Mouse (Mus musculus) lung, adult 2 months (tissue): Measurements from ENCODE around the gene Cnbd2.

Source experiments
- CTCF ChIP-seq: fragments of 200-500 bp; IDR thresholded peaks from 2 replicates; pipeline ENCODE4 v1.5.1; 2011; ENCODE audit warnings: mild to moderate bottlenecking, low read length, control low read depth; ENCODE audit not compliant: insufficient read depth
- POLR2A ChIP-seq: fragments of 200-500 bp; IDR thresholded peaks from 2 replicates; pipeline ENCODE4 v1.6.1; 2011; ENCODE audit warnings: low read depth, mild to moderate bottlenecking, control low read depth, low read length, borderline replicate concordance; ENCODE audit errors: extremely low read depth

- TF ChIP-seq POLR2A, result no peak
- no peak for TF ChIP-seq CTCF
These were observed 109.4 kb downstream of the Cnbd2 start for GRCm38 (mm10) chr2:156421381-156422110.
